Mouse (Mus musculus): ENCODE results near the gene Abi1. TPM values are rescaled to one million over a fixed set of nuclear protein-coding genes. Genes with fewer than 3 reads are reported as not detected.

Abi1 gene
- polyA plus RNA-seq, 1 experiment from 2014 or later: 21.0 TPM

DNA sequence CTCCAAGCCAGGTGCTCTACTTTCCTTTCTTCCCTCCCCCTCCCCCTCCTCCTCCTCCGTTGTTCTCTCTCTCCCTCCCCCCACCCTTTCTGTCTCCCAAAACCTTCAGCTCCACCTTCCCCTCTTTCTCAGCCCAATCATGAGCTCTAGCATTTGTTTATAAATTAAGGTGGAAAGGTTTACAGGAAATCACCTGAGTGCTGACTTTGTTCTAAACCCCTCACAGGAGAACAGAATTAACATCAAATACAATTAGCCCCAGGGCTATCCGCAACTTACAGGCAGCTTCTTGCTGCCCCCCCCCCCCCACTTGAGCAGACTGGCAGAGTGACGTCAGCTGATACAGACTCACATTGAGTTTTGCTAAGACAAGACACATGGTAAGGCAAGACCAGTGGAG lies 37.4 kb downstream of the Abi1 start:
- 79% methylated on average over 2 of the region's 3 CpGs for WGBS (ENCODE audit: insufficient replicate concordance)
- Histone ChIP-seq H3K27me3 (replicated peaks) (no peaks in the 10 kb centered on the region), H3K36me3 (peaks cover 2% of the 10 kb centered on the region), H3K4me2 (no peak overlapping the region), H3K4me3 (no peak overlapping the region), H3K9me3 (replicated peaks) (no peaks in the 10 kb centered on the region; the same call in 1 of the 2 replicates), H3K4me1 (peaks cover 45% of the 10 kb centered on the region), H3K9ac (no peak overlapping the region), H3K27ac (no peak overlapping the region)
- no peak for ATAC-seq

DNA sequence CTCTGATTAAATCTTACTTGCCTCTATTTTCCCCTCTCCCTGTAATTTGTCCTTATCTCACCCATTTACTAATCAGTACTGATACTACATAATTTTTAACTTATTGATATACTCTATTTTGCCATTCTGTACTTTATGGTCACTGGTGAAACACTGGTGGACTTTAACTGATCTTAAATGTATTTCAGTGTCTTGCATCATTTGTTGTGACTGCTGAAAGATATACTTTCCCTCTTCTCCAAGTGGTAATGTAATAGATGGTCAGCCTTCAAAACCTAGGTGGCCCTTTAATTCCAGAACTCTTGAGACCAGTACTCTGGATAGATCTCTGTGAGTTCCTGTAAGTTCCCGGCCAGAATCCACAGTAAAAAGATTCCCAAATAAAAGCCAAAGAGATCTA lies 40.4 kb downstream of the Abi1 start:
- WGBS (ENCODE audit: insufficient replicate concordance): 73% methylated on average over 1 of the region's 1 CpGs
- Histone ChIP-seq H3K27me3 (replicated peaks) (no peaks in the 10 kb centered on the region), H3K36me3 (peaks cover under 1% of the 10 kb centered on the region; the same call in 1 of the 2 replicates), H3K4me3 (no peak overlapping the region), H3K9ac (no peak overlapping the region), H3K9me3 (replicated peaks) (no peaks in the 10 kb centered on the region), H3K4me2 (no peak overlapping the region), H3K27ac (no peak overlapping the region), H3K4me1 (peaks cover 32% of the 10 kb centered on the region)
- no peak for ATAC-seq

DNA sequence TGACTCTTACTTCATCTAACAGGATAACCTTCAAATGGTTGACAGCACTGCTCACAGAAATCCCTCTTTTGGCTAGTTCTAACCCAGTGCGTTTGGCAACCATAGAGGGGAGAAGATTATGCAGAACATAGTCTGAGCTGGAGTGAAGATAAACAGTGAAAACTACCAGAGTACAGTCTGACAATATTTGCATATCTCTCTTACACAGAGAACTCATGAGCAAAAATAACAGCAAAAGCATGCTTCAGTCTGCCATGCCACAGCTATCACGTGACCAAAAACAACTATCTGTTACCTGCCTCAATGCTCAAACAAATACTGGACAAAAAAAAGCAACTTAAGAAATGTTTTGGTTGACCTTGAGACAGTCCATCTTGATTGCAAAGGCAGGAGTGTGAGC lies 41.2 kb downstream of the Abi1 start:
- no peaks in the 10 kb centered on the region for H3K27me3 ChIP-seq (replicated peaks)
- H3K4me3 ChIP-seq: no peak overlapping the region
- peak overlapping the region; percentile 5; the same call in 1 of the 2 replicates for H3K27ac ChIP-seq
- H3K36me3 ChIP-seq: peaks cover 8% of the 10 kb centered on the region
- no peak overlapping the region for H3K4me2 ChIP-seq
- H3K9ac ChIP-seq: no peak overlapping the region
- whole genome bisulfite sequencing (ENCODE audit: insufficient replicate concordance): 8% methylated on average over 2 of the region's 2 CpGs
- H3K9me3 ChIP-seq (replicated peaks): no peaks in the 10 kb centered on the region
- ATAC-seq: peak; percentile 72
- peaks cover 32% of the 10 kb centered on the region for H3K4me1 ChIP-seq

DNA sequence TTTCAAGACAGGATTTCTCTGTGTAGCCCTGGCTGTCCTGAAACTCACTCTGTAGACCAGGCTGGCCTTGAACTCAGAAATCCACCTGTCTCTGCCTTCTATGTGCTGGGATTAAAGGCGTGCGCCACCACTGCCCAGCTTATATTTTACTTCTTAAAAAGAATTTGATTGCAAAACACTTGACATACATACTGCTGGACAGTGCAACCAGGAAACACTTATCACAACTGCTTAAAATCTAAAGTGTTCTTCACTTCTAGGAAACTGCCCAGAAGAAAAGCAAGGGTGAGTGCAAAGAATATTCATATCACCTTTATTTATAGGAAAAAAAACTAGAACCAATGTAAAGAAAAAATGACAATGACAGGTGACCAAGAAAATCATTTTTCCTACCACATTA lies 42.0 kb downstream of the Abi1 start:
- H3K27me3 ChIP-seq (replicated peaks): no peaks in the 10 kb centered on the region
- no peak overlapping the region for H3K27ac ChIP-seq
- peaks cover 32% of the 10 kb centered on the region for H3K4me1 ChIP-seq
- no peak overlapping the region for H3K4me2 ChIP-seq
- H3K4me3 ChIP-seq: no peak overlapping the region
- H3K9me3 ChIP-seq (replicated peaks): no peaks in the 10 kb centered on the region
- H3K9ac ChIP-seq: no peak overlapping the region
- WGBS (ENCODE audit: insufficient replicate concordance): 79% methylated on average over 2 of the region's 2 CpGs
- H3K36me3 ChIP-seq: peaks cover 14% of the 10 kb centered on the region
- no peak for ATAC-seq

DNA sequence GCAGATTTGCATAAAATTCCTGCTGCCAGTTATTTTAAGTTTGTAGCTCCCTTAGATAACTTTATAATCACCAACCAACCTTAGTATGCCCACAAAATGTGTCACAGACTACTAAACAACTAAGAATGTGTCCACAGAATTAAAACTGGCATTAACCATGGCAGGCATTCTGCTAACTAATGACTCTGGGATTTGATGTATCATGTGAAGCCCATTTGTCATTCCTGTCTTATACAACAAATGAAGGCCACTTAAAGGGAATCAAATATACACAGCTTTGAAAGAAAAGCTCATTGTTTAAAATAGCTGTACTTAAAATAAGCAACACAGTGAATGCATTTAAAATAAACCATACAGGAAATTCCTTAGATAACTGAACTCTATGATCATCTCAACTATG lies 44.0 kb downstream of the Abi1 start:
- Histone ChIP-seq H3K4me1 (peaks cover 32% of the 10 kb centered on the region), H3K9me3 (replicated peaks) (no peaks in the 10 kb centered on the region), H3K36me3 (peaks cover 14% of the 10 kb centered on the region), H3K9ac (no peak overlapping the region), H3K27me3 (replicated peaks) (no peaks in the 10 kb centered on the region), H3K4me3 (no peak overlapping the region), H3K4me2 (no peak overlapping the region), H3K27ac (no peak overlapping the region)
- ATAC-seq: no peak

DNA sequence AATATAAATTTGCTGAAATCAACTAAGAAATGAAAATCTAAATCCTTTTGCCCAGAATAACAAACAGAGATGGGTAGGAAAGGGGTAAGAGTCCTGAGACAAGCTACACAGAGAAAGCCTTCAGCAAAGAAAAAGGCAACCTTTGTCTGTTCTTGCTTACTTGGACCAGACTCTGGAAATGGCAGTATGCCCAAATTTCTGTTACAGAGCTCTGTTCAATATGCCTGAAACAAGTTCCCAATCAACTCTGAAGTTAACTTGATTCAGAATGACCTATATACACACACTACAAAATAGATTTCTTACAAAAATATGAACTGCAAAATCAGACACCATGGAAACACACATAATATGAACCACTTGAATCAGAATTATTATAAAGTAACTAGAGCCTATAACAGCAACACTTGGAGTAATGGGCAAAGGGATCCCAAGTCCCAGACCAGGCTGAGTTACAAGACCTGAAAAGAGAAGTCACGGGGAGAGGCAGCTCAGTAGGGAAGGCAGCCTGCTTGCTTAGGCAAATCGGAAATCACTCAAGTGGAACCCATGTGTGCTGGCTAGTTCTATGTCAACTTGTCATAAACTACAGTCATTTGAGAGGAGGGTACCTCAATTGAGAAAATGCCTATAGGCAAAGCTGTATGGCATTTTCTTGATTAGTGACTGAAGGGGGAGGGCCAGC lies 53.9 kb downstream of the Abi1 start:
- no peaks in the 10 kb centered on the region for H3K36me3 ChIP-seq
- peaks cover 6% of the 10 kb centered on the region; the same call in 1 of the 2 replicates for H3K4me1 ChIP-seq
- H3K27me3 ChIP-seq (replicated peaks): no peaks in the 10 kb centered on the region
- no peak overlapping the region for H3K9ac ChIP-seq
- no peaks in the 10 kb centered on the region for H3K9me3 ChIP-seq (replicated peaks)
- ATAC-seq: no peak
- WGBS (ENCODE audit: insufficient replicate concordance): 85% methylated on average over 2 of the region's 2 CpGs
- H3K4me3 ChIP-seq: no peak overlapping the region
- no peak overlapping the region for H3K4me2 ChIP-seq
- H3K27ac ChIP-seq: no peak overlapping the region

DNA sequence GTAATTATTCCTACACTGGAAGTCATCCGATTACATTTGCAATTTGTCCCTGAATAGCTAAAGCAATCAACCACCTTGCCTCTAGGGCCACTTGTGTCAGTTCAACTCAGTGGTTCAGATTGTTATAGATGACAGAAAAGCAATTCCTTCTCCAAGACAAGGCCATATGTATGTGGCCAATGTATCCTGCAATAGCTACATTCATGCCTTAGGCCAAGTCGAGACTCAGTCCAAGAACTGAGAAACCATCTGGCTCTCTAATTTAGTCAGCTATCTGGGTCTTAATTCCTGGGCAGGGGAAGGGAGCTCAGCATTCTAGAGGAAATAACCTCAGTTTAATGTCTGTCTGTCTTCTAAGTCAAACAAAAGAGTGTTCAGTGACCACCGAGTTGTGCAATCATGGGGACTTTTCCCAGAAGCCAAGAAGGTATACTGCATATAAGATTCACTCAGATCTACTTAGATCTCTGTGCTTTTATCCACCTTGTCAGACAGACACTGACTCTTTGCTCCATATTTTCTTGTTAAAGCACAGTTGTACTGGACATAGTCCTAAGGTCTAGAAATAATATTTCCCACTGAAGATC lies 62.6 kb downstream of the Abi1 start:
- no peaks in the 10 kb centered on the region for H3K9me3 ChIP-seq (replicated peaks)
- H3K4me1 ChIP-seq: no peaks in the 10 kb centered on the region; the same call in 1 of the 2 replicates
- no peaks in the 10 kb centered on the region for H3K27me3 ChIP-seq (replicated peaks)
- H3K36me3 ChIP-seq: no peaks in the 10 kb centered on the region
- no peak overlapping the region for H3K27ac ChIP-seq
- WGBS (ENCODE audit: insufficient replicate concordance): 65% methylated on average over 3 of the region's 3 CpGs
- no peak for ATAC-seq
- no peak overlapping the region for H3K9ac ChIP-seq
- H3K4me2 ChIP-seq: no peak overlapping the region
- no peak overlapping the region for H3K4me3 ChIP-seq

DNA sequence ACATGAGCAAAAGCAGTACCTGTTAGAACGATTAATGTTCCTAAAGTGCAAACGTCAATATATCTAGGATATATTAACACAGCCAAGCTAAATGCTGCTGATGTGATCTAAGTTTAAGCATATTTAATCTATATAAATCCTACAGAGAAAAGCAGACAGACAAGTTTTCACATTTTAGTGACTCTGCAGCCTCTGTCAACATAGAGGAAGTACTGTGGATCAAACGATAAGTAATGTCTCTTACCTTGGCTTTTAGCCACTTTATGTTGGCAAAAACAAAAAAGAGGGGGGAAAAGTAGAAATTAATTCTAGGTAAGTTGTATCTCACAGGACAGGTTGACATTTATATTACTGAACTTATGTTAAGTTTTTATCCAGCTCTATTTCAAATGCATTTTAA lies 77.1 kb downstream of the Abi1 start:
- no peaks in the 10 kb centered on the region for H3K9me3 ChIP-seq (replicated peaks)
- no peak for ATAC-seq
- H3K9ac ChIP-seq: no peak overlapping the region

DNA sequence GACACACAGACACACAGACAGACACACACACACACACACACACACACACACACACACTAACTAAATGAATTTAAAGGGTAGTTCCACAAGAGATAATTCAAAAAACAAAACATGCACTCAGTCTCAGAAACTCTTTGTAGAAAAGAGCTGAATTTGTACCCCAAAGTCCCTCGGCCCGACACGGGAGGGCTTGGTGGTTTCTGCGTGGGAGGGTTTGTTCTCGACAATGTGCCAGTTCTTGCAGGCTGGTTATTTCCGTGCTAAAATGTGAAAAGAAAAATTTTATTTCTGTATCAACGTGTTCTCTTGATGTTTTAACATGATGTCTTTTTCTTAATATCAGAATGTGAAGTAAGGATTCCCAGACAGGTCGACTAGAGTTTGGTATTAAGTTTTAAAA lies 77.8 kb downstream of the Abi1 start:
- peaks cover 9% of the 10 kb centered on the region for H3K4me1 ChIP-seq
- H3K27me3 ChIP-seq (replicated peaks): no peaks in the 10 kb centered on the region
- no peaks in the 10 kb centered on the region for H3K9me3 ChIP-seq (replicated peaks)
- 84% methylated on average over 8 of the region's 8 CpGs for WGBS (ENCODE audit: insufficient replicate concordance)
- no peak overlapping the region for H3K4me3 ChIP-seq
- no peak for ATAC-seq
- no peak overlapping the region for H3K4me2 ChIP-seq
- H3K9ac ChIP-seq: no peak overlapping the region
- H3K27ac ChIP-seq: no peak overlapping the region
- peaks cover 10% of the 10 kb centered on the region for H3K36me3 ChIP-seq

More for the DNA sequence above, 77.1 kb downstream of the Abi1 start:
- H3K4me3 ChIP-seq: no peak overlapping the region
- H3K36me3 ChIP-seq: peaks cover 12% of the 10 kb centered on the region
- no peaks in the 10 kb centered on the region for H3K27me3 ChIP-seq (replicated peaks)
- no peak overlapping the region for H3K27ac ChIP-seq
- peaks cover 2% of the 10 kb centered on the region for H3K4me1 ChIP-seq
- WGBS (ENCODE audit: insufficient replicate concordance): 86% methylated on average over 3 of the region's 3 CpGs
- no peak overlapping the region for H3K4me2 ChIP-seq

DNA sequence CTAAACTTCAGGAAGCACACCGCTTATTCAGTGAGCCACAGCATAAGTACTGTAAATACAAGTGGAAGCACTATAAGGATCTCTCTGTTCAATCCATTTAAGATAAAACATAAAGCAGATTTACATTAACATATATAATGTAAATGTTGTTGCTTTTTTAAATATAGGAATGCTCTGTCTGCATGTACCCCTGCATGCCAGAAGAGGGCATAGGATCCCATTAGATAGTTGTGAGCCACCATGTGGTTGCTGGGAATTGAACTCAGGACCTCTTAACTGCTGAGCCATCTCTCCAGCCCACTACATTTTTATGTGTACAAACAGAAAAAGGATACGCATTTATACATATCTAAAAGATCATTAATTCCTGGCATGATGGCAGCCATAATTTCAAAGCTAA lies 78.4 kb downstream of the Abi1 start:
- no peaks in the 10 kb centered on the region for H3K9me3 ChIP-seq (replicated peaks)
- ATAC-seq: no peak
- H3K9ac ChIP-seq: no peak overlapping the region
- H3K36me3 ChIP-seq: peaks cover 12% of the 10 kb centered on the region
- H3K4me1 ChIP-seq: peaks cover 12% of the 10 kb centered on the region
- no peak overlapping the region for H3K4me2 ChIP-seq
- 87% methylated on average over 2 of the region's 2 CpGs for WGBS (ENCODE audit: insufficient replicate concordance)
- H3K4me3 ChIP-seq: no peak overlapping the region
- no peak overlapping the region for H3K27ac ChIP-seq
- H3K27me3 ChIP-seq (replicated peaks): no peaks in the 10 kb centered on the region

DNA sequence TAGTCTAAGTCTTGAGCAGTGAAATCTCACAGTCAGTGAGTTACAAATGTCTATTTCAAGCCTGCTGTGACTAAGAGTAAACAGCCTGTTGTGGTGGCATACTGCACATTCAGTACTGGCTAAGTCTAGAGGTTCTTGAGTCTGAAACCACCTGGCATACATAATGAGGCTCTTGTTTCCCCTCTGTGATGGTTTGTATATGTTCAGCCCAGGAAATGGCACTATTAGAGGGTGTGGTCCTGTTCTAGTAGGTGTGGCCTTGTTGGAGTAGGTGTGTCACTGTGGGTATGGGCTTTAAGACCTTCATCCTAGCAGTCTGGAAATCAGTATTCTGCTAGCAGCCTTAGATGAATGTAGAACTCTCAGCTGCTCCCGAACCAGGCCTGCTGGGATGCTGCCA lies 82.6 kb downstream of the Abi1 start:
- no peak overlapping the region for H3K27ac ChIP-seq
- H3K27me3 ChIP-seq (replicated peaks): no peaks in the 10 kb centered on the region
- peak; percentile 77 for ATAC-seq
- H3K4me3 ChIP-seq: no peak overlapping the region
- 86% methylated on average over 1 of the region's 1 CpGs for WGBS (ENCODE audit: insufficient replicate concordance)
- no peaks in the 10 kb centered on the region for H3K9me3 ChIP-seq (replicated peaks)
- no peak overlapping the region for H3K9ac ChIP-seq
- H3K4me2 ChIP-seq: no peak overlapping the region
- peaks cover 14% of the 10 kb centered on the region for H3K4me1 ChIP-seq
- peaks cover 20% of the 10 kb centered on the region for H3K36me3 ChIP-seq

DNA sequence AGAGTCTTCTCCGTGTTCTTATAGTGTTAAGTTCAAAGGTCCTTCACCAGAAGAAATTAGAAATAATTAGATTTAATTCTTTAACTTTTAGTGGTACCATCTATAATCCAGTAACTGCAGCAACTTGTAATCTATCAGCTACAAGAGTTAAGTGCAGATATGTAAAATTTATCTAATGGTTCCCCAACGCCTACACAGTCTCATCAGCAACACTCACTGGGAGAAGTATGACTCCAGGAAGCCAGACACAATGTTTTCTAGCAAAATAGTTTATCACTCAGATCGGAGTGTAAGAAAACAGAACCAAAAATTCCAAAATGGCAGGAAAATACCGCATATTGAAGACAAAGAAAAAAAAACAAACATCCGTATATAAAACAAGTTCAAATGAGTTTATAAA lies 84.1 kb downstream of the Abi1 start:
- Histone ChIP-seq H3K9ac (no peak overlapping the region), H3K4me1 (peaks cover 14% of the 10 kb centered on the region), H3K4me3 (no peak overlapping the region), H3K9me3 (replicated peaks) (no peaks in the 10 kb centered on the region), H3K4me2 (no peak overlapping the region), H3K36me3 (peaks cover 13% of the 10 kb centered on the region; the same call in 1 of the 2 replicates), H3K27ac (no peak overlapping the region), H3K27me3 (replicated peaks) (no peaks in the 10 kb centered on the region)
- no peak for ATAC-seq
- 73% methylated on average over 5 of the region's 5 CpGs for WGBS (ENCODE audit: insufficient replicate concordance)

DNA sequence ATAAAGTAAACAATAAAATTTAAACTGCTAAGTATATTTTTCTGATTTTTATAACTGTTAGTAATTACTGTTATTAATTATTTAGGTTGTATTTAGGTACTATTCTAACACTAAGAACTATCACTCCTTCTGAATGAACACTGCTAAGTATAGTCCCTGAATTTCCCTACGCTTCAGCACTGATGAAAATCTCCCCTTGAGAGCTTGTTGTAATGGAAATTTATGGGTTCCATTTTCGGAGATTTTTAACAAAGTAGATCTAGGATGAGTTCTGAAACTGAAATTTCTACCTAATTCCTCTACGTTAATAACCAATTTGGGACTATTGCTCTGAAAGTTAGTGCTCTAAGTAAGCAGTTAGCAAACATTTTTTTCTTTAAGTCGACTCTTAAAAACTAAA lies 85.8 kb downstream of the Abi1 start:
- no peak for ATAC-seq
- H3K9me3 ChIP-seq (replicated peaks): no peaks in the 10 kb centered on the region
- H3K27me3 ChIP-seq (replicated peaks): no peaks in the 10 kb centered on the region
- H3K27ac ChIP-seq: no peak overlapping the region
- H3K4me1 ChIP-seq: peaks cover 22% of the 10 kb centered on the region
- WGBS (ENCODE audit: insufficient replicate concordance): 75% methylated on average over 4 of the region's 4 CpGs
- no peak overlapping the region for H3K9ac ChIP-seq
- H3K36me3 ChIP-seq: peaks cover 16% of the 10 kb centered on the region
- no peak overlapping the region for H3K4me2 ChIP-seq
- no peak overlapping the region for H3K4me3 ChIP-seq
